In the genomic region with DNA sequence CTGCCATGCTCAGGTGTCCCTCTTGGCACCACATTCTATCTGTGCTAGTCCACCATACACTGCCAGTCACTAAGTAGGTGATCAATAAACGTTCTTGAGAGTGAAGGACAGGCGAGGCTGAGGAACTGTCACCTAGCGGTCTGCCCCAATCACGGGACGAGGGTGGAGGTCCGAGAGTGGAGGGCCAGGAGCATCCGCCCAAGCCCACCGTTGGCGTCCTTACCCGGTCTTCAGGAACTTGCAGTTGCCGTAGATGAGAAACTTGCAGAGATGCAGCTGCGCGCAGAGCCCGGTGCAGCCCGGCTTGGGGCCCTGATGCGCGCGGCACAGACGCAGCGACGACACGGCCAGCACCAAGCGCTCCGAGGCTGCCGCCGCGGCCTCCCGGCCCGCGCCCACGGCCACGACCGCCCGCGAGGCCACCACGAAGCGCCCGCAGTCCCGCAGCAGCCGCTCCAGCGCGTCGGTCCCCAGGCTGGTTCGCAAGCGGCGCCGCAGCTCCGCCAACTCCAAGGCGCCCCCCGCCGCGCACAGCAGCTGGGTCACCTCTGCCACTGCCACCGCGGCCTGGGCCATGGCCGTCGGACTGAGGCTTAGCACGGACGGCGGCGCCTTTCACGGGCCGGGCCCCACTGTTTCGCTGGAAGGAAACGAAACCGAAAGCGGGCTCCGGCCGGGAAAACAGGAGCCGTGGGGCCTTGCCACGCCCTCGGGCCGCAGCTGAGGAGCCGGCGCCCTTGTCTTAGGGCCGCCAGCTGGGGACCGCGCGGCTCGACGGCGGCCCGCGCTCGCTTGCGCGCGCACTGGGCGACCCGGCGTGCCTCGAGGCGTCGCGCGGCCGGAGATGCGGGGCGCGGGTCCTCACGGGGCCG, we compare ENCODE assay signal across 8 mouse cellular contexts. TPM values are rescaled to one million over a fixed set of nuclear protein-coding genes. Genes with fewer than 3 reads are reported as not detected.
DNase-seq lines count a peak whose midpoint lies in the region; ATAC-seq lines count a peak whose summit lies in the region.

A gene (minus strand): TSS at position 766 of the 872 bp plus-strand sequence.

- H3K4me2 ChIP-seq in hindbrain, embryonic 16.5 days (ENCODE audit: low read length): peak within 1 kb of the TSS; percentile 77

- peaks cover 4% of the 10 kb centered on the region for H3K9me3 ChIP-seq in hindbrain, embryonic 16.5 days (ENCODE audit: control insufficient read depth, low read length)
- H3K9me3 ChIP-seq in megakaryocyte, embryonic 14.5 days: peaks cover 7% of the 10 kb centered on the region

- WGBS in hindbrain, embryonic 16.5 days: 2% methylated on average over 82 of the region's 101 CpGs

- H3K9ac ChIP-seq in hindbrain, embryonic 16.5 days (ENCODE audit: low read depth, low read length): peak within 1 kb of the TSS; percentile 72

- peaks cover 4% of the 10 kb centered on the region for H3K4me1 ChIP-seq in hindbrain, embryonic 16.5 days (ENCODE audit: control insufficient read depth, insufficient read depth, low read depth, low read length)
- peaks cover 25% of the 10 kb centered on the region for H3K4me1 ChIP-seq in megakaryocyte, embryonic 14.5 days

- H3K36me3 ChIP-seq in hindbrain, embryonic 16.5 days (ENCODE audit: control insufficient read depth, insufficient read depth, low read length): no peaks in the 10 kb centered on the region
- H3K36me3 ChIP-seq in megakaryocyte, embryonic 14.5 days (replicated peaks; ENCODE audit: low read length): peaks cover under 1% of the 10 kb centered on the region

- ATAC-seq in activated CD4-positive, CD25-positive, alpha-beta regulatory T cell, adult 4 months: peak; percentile 58
- ATAC-seq in common myeloid progenitor, adult 5-6 weeks (replicated peaks; ENCODE audit: low read depth, poor library complexity, severe bottlenecking): peak; percentile 77
- peak; percentile 78 for ATAC-seq in hindbrain, embryonic 16.5 days

- no peak within 1 kb of the TSS for H3K27ac ChIP-seq in hindbrain, embryonic 16.5 days (ENCODE audit: low read depth, low read length)

- H3K4me3 ChIP-seq in hindbrain, embryonic 16.5 days (ENCODE audit: low read length): peak within 1 kb of the TSS; percentile 65
- peak within 1 kb of the TSS; percentile 98 for H3K4me3 ChIP-seq in megakaryocyte, embryonic 14.5 days (replicated peaks)

- DNase-seq in gastrocnemius, adult 8-10 months (ENCODE audit: low spot score in 2 of 2): peak; percentile 60 to 72
- peak; percentile 18 to 21 for DNase-seq in left cerebral cortex, adult 8-10 months (ENCODE audit: low spot score in 2 of 2)
- peak; percentile 40 to 51 for DNase-seq in right cerebral cortex, adult 2 months (ENCODE audit: low spot score in 2 of 2)
- DNase-seq in urinary bladder, postnatal 10 days (ENCODE audit: low spot score): peak; percentile 35

- H3K27me3 ChIP-seq in hindbrain, embryonic 16.5 days (replicated peaks; ENCODE audit: control insufficient read depth, insufficient read depth, low read length): peaks cover 21% of the 10 kb centered on the region
- H3K27me3 ChIP-seq in megakaryocyte, embryonic 14.5 days (replicated peaks): peaks cover 43% of the 10 kb centered on the region

RNA-seq across cellular contexts. Expression of the gene that starts here (rescaled TPM):
- polyA plus RNA-seq in activated CD4-positive, CD25-positive, alpha-beta regulatory T cell, adult 4 months (2017; shearing (Covaris generic)): 1 to 10 TPM; 2.5 to 3.9 TPM
- total RNA-seq in common myeloid progenitor, adult 5-6 weeks (2017): 8.5 and 13.7 TPM in 2 replicates
- 1 to 10 TPM; 1.7 to 3.6 (median 2.6) TPM for total RNA-seq in gastrocnemius, adult 8-10 months (2022)
- polyA plus RNA-seq in hindbrain, embryonic 16.5 days (2015; fragmentation: Nextera tagmentation; extraction: Ambion mirVana): 2.4 and 3.0 TPM in 2 replicates
- total RNA-seq in left cerebral cortex, adult 8-10 months (2022): 10 to 100 TPM in 1 of 4 experiments, 1 to 10 TPM in 3; 6.4 to 10.2 (median 7.9) TPM
- polyA plus RNA-seq in megakaryocyte, embryonic 14.5 days (2012; ENCODE audit: insufficient read depth, low replicate concordance): 1.9 TPM in 1 of 2 replicates, not detected in the other
